Comparison of ENCODE assay signal across 38 mouse cellular contexts in genomic region chr2:118824396-118824795, GRCm38 (mm10). TPM values are rescaled to one million over a fixed set of nuclear protein-coding genes. Genes with fewer than 3 reads are reported as not detected.
"Had no signal": no experiment of that assay in that cellular context is flagged by ENCODE, and none has a peak within 500 bp of the region (broad histone marks: within the 10 kb centered on the region; RNA-seq: fewer than 3 reads in every experiment).

No protein-coding gene starts in this region.

- H3K9me3 ChIP-seq: heart, embryonic 15.5 days; hindbrain, embryonic 12.5 days; intestine, embryonic 15.5 days had no signal

- H3K4me3 ChIP-seq: heart, adult 2 months; heart, embryonic 13.5 days; heart, embryonic 15.5 days; hindbrain, embryonic 10.5 days; hindbrain, embryonic 12.5 days; intestine, embryonic 15.5 days; layer of hippocampus, adult 2 months; left cerebral cortex, adult 2 months; limb, embryonic 10.5 days; limb, embryonic 12.5 days; liver, embryonic 13.5 days; liver, embryonic 15.5 days had no signal

- DNase-seq: gastrocnemius, postnatal 10 days; gastrocnemius, postnatal 25 days; heart, adult 2 months; heart, postnatal 4 days; kidney, adult 18-20 months; kidney, adult 8-10 months; kidney, postnatal 10 days; kidney, postnatal 25 days; kidney, postnatal 4 days; liver; liver, embryonic 13.5 days; liver, postnatal 0 days had no signal

- H3K27ac ChIP-seq: heart, adult 2 months; heart, embryonic 13.5 days; heart, embryonic 15.5 days; hindbrain, embryonic 10.5 days; hindbrain, embryonic 12.5 days; hindbrain, embryonic 14.5 days; intestine, embryonic 15.5 days; layer of hippocampus, adult 2 months; left cerebral cortex, adult 2 months; limb, embryonic 10.5 days; limb, embryonic 12.5 days; liver, embryonic 13.5 days; liver, embryonic 15.5 days had no signal

- H3K4me1 ChIP-seq: heart, embryonic 13.5 days; heart, embryonic 15.5 days; hindbrain, embryonic 10.5 days; hindbrain, embryonic 12.5 days; intestine, embryonic 15.5 days; limb, embryonic 10.5 days; limb, embryonic 12.5 days; liver, embryonic 15.5 days had no signal

- H3K27me3 ChIP-seq: heart, embryonic 13.5 days; heart, embryonic 15.5 days; hindbrain, embryonic 12.5 days; intestine, embryonic 15.5 days; limb, embryonic 12.5 days; liver, embryonic 13.5 days; liver, embryonic 15.5 days had no signal

RNA-seq across cellular contexts. Expression of gene Disp2, which starts 44.9 kb away (rescaled TPM):
- total RNA-seq: gastrocnemius, postnatal 25 days; granulocyte monocyte progenitor cell, adult 5-6 weeks had no signal
- polyA plus RNA-seq: inflammation-experienced regulatory T-cells, adult 6 months had no signal

RNA-seq across cellular contexts. Expression of gene Phgr1, which starts 51.8 kb away (rescaled TPM):
- total RNA-seq: gastrocnemius, postnatal 10 days; gastrocnemius, postnatal 25 days; gastrocnemius, postnatal 4 days; granulocyte monocyte progenitor cell, adult 5-6 weeks; heart, adult 2 months; heart, postnatal 25 days; heart, postnatal 4 days; layer of hippocampus, adult 2 months; layer of hippocampus, postnatal 10 days; layer of hippocampus, postnatal 25 days; left cerebral cortex, adult 2 months; left cerebral cortex, postnatal 14 days; left cerebral cortex, postnatal 36 days had no signal
- polyA plus RNA-seq: heart, adult 2 months; heart, embryonic 11.5 days; heart, embryonic 13.5 days; heart, embryonic 15.5 days; heart, postnatal 0 days; hindbrain, embryonic 10.5 days; hindbrain, embryonic 12.5 days; hindbrain, embryonic 14.5 days; hindbrain, embryonic 16.5 days; inflammation-experienced regulatory T-cells, adult 6 months; kidney, embryonic 14.5 days; kidney, embryonic 16.5 days; limb, embryonic 10.5 days; limb, embryonic 12.5 days; limb, embryonic 14.5 days; liver, embryonic 11.5 days; liver, embryonic 13.5 days; liver, embryonic 15.5 days; liver, postnatal 0 days had no signal
